Mouse (Mus musculus): ENCODE data around the gene Rsc1a1. TPM values are rescaled to one million over a fixed set of nuclear protein-coding genes. Genes with fewer than 3 reads are reported as not detected.

Rsc1a1 gene
- total RNA-seq, 4 experiments from 2014 or later: 1.2 to 4.0 TPM; not detected in 2

DNA sequence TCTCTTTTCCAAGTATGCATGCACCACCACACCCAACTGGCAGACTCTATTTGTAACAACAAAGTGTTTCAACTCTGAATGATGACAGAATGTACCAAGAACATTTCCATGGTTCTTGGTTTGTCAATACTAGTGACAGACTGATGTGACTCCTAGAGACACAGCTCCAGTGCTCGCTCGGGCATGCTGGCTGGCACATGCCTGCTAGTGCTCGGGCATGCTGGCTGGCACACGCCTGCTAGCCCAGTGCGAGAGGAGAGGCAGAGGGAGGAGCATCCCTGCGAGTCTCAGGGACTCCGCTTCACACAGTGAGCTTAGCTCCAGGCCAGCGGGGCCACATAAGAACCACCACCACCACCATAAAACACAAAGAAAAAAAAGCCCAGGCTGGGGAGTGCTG lies 9.3 kb upstream of the Rsc1a1 start:
- no peak for DNase-seq (ENCODE audit: low spot score)

DNA sequence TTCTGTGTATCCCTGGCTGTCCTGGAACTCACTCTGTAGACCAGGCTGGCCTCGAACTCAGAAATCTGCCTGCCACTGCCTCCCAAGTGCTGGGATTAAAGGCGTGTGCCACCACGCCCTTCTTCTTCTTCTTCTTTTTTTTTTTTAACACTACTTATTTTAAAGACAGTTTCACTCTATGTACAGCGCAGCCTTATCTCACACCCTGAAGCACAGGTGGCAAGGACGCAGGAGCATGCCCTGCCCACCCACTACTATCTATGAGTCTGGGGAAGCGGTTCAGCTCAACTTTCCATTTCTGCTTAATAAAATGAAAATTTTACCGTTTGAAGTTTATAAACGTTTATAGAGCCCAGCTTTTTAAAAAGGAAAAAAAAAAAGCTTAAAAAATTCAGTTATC lies 3.1 kb upstream of the Rsc1a1 start:
- no peak for DNase-seq (ENCODE audit: low spot score)

DNA sequence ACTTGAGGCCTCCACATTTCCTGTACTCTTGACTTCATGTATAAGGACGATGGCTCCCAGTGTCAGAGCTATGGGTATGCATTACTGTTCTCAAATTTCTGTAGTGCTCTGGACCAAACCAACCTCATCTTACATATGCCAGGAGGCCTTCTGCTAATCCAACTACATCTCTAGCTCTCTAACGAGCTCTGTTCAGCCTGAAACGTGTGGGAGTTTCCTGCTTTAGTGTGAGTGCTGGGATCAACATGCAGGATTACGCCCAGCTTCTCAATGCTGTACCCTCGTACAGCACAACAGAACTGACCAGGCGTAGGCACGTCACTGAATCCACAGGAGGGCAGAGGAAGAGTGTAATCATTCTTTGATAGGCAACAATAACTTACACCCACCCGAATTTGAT lies 1.1 kb upstream of the Rsc1a1 start:
- DNase-seq (ENCODE audit: low spot score): no peak

DNA sequence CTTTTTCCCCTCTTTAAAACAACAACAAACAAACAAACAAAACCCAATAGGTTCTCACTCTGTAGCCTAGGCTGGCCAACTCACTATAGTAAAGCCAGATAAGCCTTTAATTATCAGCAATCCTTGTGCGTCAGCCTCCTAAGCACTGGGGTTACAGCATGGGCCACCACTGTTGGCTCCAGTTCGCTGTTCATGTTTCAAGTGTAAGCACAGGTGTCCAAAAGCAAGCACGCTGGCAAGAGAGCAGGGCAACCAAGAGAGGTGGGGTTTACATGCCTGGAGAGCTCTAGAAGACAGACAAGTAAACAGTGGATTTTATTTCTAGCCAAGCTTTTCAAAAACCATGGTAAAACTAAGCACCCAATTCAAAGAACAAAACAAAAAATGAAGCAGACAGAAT lies 694 bp upstream of the Rsc1a1 start:
- DNase-seq (ENCODE audit: low spot score): no peak

DNA sequence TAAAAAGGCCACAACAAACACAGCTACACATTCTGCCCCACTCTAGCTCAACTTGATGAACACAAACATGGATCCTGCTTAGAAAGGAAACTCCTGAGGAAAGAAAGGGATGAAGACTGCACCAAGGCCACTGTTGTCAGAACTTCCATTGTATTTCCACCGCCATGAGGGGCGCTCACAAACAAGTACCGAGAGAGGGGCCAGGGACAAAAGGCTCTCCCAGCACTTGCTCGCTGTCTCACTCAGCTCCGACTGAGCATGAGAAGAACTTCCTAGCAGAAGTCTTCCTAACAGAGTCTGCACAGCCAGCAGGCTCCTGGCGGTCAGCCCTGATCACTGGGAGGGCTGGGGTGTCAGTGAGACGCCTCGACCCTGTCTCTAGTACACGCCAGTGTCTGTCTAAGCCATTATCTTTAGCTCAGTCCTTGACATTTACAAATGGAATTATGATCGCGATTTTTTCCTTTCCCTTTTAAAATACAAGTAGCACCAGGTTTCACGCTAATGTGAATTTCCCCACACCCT lies 2.6 kb downstream of the Rsc1a1 start:
- DNase-seq (ENCODE audit: low spot score): no peak

DNA sequence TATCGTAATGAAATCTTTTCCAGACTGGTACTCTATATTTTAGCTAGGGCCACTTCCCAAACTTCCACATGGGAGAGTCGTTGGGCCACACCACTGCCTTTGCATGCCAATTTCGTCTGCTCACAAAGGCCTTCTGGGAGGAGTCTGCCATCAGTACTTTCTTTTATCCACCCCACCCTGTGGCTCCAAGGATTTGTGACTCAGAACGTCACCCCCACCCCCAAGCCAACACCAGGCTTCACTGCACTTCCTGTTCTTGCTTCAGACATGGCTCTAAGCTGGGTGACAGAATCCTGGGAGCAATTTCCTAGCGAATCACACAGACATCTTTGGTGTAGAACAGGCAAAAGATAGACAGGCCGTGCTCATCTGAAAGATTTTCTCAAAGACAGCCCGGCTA lies 3.6 kb downstream of the Rsc1a1 start:
- DNase-seq (ENCODE audit: low spot score): peak; percentile 36

DNA sequence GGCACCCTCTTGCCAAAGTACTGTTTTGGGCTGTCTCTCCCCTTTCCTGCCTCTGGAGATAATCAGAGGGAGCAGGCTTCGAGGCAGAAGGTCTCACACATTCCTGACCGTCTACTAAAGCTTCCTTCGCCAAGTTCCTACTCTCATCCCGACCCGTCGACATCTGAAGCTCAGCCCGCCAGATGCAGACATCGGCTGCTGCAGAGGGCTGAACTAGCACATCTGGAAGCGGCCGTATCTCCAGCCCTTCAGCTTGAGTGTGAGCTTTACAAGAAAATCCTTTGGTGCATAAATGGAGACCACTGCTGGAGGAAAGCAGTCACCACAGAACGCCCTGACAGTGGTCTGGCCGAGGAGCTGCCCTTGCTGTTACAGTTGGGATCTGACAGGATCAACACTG lies 4.5 kb downstream of the Rsc1a1 start:
- DNase-seq (ENCODE audit: low spot score): no peak

DNA sequence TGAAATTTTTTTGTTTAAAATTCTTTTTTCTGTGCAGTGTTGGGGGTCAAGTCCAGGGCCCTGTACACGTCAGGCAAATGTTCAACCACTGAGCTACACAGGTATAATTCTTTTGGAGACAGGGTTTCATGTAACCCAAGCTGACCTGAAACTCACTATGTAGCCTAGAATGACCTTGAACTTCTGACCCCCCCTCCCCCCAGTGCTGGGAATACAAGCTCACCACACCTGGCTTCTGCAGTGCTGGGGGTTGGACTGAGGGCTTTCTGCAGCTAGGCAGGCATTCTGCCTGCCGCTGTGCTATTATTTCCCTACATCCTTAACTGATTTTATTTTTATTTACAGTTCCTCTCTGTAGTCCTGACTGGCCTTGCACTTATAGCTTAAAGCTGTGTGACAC lies 6.4 kb downstream of the Rsc1a1 start:
- no peak for DNase-seq (ENCODE audit: low spot score)

DNA sequence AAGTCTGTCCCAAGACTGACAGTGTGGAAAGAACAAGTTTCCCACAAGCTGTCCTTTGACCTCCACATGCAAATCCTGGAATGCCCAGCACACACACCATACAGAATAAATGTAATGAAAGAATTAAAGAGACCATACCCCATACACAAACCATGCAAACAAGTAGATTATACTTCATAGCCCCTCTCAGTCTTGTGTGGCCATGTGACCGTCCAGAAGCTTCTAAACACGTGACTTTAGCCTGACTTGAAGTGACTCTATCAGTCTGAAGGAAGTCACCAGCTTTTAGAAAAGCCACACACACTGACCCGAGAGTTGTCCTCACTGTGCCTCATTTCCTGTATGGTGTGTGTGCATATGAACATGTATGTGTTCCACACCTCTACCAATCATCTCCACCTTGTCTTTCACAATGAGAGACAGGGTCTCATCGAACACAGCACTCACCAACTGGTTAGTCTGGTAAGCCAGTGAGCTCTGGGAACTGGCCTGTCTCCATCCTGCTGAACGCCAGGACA lies 8.9 kb downstream of the Rsc1a1 start:
- no peak for DNase-seq (ENCODE audit: low spot score)

DNA sequence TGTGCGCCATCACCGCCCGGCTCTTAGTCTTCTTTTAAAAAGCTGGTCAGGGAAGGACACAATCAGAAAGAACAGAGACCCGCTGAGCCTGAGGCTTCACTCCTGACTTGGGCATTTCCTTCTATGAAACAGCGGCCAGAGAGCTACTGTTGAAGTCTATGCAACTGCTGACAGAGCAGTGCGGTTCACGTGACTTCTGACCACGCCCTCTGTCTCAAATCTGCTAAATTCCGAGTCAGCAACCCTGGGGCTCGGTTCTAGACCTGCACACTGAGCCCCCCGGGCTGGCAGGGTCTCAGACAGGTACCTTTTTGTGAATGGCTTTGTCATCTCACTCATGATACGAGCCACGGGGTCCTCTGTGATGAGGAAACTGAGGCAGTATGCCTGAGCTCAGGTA lies 13.1 kb downstream of the Rsc1a1 start:
- no peak for DNase-seq (ENCODE audit: low spot score)

DNA sequence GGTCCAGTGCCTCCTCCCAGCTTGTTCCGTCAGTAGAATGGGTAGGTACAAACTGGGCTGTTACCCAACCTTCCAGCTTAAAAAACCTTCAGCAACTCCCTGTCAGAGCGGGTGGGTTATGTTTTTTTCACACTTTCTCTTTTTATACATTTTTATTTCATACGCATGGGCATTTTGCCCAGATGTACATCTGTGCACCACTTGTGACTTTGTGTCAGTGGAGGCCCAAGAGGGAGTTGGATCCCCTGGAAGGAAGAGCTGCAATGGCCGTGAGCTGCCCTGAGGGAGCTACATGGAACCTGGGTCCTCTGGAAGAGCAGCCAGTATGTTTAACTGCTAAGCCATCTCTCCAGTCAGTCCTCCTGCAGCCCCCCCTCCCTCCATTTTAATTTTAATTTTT lies 14.0 kb downstream of the Rsc1a1 start:
- DNase-seq (ENCODE audit: low spot score): no peak

DNA sequence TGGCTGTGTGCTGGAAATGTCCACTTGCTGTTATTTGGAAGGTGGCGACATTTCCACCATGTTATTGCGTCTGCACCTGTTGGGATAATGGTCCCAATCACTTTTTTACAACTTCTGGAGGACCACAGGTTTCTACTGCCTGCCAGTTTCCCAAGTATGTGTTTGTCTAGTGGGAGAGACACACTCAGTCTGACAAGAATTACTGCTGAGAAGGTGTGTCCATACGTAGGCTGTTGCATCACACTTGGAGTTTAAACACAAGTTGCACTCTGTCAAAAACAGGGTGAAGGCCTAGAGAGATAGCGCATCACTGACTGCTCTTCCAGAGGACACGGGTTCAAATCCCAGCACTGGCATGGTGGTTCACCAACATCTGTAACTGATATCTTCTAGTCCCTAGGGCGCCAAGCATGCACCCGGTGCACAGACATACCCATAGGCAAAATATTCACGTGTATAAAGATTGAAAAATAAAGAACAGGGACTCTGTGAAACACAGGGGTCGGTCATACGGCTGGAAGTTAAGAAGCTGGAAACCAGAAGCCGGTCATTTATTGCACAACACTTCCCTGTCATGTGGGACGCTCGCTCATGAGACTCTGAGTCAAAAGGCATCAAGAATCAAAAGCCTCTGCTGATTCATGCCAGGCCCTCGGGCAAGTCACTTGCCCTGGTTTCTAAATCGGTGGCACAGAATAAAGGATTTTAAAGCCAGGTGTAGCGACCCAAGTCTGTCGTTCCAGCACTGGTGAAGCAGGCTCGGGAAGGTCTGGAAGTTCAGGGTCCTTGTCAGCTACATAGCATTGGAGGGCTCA lies 15.3 kb downstream of the Rsc1a1 start:
- no peak for DNase-seq (ENCODE audit: low spot score)

DNA sequence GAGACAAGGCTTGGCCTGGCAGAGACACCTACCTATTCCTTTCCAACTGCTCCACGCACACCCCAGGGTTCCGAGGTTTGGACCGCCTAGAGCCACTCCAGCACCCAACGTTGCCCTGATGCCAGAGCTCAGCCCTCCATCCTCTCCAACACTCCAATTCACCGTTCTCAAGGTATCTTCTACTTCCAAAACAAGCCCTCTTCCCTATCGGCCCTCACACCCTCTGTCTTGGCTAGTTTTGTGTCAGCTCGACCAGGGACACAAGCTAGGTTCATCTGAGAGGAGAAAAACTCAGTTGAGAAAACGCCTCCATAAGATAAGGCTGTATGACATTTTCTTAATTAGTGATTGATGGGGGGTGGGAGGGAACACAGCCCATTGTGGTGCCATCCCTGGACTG lies 20.6 kb downstream of the Rsc1a1 start, which contains the start of gene Plekhm2:
Gene Plekhm2 (minus strand): TSS at position 101 of the 400 bp plus-strand sequence.
- DNase-seq (ENCODE audit: low spot score): no peak

DNA sequence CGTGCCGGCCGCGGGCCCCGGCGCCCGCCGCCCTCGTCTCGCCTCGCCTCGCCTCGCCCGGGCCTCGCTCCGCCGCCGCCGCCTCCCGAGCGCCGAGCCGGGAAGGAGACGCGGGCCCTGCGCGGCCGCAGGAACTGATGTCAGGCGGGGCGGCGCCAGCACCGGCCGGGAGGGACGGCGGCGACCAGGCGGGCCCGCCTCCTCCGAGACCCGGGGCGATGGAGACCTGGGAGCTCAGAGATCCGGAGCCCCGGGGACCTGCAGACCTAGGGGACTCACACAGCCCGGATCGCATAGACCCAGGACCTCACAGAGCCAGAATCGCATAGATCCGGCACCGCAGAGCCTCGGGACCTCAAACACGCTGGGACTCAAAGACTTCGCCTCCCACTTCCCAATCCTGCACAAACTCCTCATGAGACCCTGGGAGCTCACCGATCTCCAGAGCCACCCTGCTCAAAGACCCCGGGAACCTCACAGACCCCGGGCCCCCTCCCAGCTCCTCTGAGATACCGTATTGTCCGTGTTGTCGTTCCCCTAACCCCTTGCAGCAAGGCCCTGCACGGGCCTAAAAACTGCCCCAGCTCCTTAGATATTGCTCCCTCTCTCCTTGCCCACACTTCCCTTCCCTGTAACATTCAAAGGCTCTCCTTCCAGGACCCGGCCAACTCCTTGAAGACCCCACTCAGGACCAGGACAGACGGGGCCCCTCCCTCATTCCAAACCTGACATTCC lies 21.2 kb downstream of the Rsc1a1 start:
- DNase-seq (ENCODE audit: low spot score): peak; percentile 60

DNA sequence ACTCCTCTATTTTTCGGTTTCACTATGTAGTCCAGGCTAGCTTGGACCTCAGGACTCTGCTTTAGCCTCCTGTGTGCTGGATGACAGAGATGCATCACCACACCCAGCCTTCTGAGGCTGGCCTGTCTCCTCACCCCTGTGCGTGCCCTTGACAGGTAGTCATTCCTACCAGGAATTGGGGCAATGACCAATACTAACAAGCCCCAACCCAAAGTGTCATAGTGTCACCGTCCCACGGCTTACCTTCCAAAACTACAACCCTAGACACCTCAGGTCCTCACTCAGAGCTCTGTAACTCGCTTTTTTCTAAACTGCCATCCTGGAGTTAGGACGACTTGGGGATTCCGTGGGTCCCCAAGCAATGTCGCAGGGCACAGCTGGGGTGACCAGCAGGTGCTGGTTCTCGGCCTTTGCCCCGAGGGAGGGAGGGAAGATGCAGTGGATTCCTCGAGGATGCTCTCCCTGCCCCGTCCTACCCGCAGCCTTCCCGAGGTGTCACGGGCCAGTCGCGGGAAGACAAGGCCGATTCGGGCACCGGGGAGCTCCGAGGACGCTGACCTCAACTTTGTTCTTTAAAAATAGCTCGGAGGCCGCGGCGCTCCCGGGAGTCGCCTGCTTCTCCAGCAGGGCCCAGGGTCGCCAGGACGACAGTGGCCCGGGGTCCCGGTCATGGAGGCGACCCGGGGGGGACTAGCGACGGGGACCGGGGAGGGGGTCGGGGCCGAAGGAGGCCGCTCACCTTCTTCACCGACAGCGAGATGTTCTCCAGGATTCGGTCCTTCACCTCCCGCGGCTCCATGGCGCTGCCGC lies 22.1 kb downstream of the Rsc1a1 start:
- no peak for DNase-seq (ENCODE audit: low spot score)

DNA sequence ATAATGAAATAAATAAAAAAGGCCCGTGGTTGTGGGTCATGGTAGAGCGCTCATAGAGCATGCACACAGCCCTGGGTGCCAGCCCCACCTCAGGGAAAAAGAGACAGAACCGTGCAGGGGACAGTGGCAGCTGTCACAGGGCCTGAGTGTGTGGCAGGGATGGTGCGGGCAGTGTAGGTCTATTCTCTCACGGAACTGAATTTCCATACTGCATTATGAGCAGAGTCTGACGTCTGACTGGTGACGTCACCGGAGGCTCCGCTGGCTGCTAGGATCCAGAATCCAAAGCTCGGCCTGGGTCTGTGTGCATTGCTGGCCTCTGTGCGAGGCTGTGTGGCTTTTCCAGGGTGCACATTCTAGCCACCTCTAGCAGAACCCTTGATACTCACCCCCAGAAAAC lies 24.5 kb downstream of the Rsc1a1 start:
- DNase-seq (ENCODE audit: low spot score): no peak

DNA sequence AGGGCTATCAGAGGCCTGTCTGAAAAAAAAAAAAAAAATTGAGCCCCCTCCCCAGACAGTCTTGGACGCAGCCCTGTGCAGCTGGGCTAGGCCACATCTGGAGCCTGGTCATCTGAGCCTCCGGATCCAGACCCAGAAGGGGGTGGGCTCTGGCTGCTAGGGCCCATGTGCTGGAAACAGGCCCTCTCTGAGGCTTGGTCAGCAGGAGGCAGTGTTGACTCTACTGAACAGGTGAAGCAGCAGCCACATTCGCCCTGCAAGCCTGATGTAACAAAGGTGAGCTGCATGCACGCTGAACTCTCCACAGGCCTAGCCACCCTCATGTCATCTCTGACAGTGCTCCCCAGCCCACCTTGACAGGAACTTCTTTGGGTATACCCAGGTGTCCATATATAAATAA lies 25.7 kb downstream of the Rsc1a1 start:
- no peak for DNase-seq (ENCODE audit: low spot score)

DNA sequence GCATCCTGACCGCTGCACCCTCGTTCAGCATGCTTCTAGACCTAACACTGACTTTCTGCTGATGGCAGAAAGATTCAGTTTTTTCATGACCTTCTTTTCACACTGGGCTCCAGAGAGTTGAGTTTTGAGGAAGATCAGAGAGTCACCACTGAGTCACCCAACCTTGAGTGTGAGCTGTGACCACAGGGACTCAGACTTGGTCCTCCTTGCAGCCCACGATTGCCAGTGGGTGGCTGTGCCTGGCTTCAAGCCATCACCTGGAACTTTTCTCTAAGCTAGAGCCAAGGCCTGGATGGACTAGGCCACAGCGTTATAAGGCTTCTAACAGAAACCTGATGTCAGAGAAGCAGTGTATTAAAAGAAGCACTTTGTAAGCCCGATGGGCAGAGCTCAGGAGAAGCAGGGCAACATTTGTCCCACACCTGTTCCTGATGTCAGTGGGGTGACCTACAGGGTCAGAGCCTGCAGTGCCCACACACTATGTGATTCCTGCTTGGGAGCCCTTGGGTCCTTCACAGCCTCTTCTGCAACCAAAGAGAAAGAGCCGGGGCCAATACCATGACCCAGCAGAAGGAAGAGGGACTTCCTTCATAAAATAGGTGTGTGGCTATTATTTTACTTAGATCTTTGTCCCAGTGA lies 26.4 kb downstream of the Rsc1a1 start:
- no peak for DNase-seq (ENCODE audit: low spot score)

DNA sequence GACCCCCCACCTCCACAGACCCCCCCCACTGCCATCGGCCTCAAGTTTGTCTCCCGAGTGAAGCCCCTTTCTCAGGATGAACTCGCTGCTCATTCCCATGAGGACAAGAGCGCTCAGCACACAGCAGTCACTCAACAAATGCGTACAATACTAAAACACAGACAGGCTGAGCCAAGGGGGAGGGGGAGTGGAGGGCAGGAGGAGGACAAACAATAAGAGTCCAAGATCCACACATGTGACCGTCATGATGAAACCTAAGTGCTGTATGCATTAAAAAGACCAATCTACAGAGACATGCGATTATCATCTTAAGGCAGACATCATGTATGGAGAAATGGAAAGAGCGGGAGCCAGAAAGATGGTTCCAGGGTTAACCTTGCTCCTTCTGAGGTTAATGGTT lies 28.5 kb downstream of the Rsc1a1 start:
- no peak for DNase-seq (ENCODE audit: low spot score)

DNA sequence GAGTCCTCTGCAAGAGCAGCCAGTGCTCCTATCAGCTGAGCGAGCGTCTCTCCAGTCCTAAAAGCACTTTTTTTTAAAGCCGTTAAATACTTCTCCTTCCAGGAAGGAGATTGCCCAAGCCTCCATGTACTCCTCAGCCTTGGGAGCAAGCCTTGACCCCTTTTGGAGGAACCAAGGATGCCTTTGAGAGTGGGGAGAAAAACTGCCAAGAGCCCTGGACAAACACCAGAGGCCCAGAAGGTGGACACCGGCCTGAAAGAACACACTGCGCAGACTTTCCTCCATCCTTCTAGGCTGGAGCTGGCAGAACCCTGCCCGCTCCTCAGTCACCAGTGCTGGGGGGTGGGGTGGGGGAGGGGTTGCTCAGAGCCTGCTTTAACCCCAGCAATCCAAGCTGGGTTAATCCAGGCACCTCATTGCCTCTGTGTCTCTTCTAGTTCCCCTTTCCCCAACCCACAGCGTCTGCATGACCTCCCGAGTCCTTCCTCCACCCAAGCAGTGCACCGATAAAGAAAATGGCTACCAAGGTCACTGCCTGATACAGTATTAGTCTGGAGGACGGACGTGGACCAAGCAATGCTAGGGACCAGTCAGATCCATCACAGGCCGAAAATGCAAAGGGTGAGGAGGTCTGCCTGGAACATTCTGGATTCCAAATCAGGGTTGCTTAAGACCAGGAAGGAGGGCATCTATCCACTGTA lies 29.3 kb downstream of the Rsc1a1 start:
- no peak for DNase-seq (ENCODE audit: low spot score)

DNA sequence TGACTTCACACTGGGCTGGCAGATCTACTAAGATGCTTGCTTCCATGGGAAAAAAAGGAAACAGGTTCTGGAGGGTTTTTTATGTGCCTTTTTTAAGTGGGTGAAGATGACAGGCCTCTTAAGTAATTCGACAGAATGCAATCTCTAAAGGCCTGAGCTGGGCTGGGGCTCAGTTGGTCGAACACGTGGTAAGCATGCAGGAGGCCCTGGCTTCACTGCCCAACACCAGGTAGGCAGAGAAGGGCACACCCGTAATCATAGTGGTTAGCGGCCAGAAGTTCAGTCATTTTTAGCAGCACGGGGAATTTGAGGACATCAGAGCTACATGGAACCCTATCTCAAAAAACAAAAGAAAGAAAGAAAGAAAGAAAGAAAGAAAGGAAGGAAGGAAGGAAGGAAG lies 30.9 kb downstream of the Rsc1a1 start:
- no peak for DNase-seq (ENCODE audit: low spot score)

Measured in heart, adult 8-10 months (tissue).